Mouse (Mus musculus) heart, adult 2 months (tissue): ENCODE results near the gene Lpin2.

Experiments
- CTCF ChIP-seq: fragments of 200-600 bp; IDR thresholded peaks from 2 replicates; pipeline ENCODE4 v1.8.1; 2022; ENCODE audit warnings: antibody characterized with exemption, mild to moderate bottlenecking, moderate library complexity
- POLR2A ChIP-seq: fragments of 200-500 bp; IDR thresholded peaks from 2 replicates; pipeline ENCODE4 v1.6.1; 2011; ENCODE audit warnings: mild to moderate bottlenecking, low read depth, low read length, control low read depth; ENCODE audit not compliant: insufficient read depth

DNA sequence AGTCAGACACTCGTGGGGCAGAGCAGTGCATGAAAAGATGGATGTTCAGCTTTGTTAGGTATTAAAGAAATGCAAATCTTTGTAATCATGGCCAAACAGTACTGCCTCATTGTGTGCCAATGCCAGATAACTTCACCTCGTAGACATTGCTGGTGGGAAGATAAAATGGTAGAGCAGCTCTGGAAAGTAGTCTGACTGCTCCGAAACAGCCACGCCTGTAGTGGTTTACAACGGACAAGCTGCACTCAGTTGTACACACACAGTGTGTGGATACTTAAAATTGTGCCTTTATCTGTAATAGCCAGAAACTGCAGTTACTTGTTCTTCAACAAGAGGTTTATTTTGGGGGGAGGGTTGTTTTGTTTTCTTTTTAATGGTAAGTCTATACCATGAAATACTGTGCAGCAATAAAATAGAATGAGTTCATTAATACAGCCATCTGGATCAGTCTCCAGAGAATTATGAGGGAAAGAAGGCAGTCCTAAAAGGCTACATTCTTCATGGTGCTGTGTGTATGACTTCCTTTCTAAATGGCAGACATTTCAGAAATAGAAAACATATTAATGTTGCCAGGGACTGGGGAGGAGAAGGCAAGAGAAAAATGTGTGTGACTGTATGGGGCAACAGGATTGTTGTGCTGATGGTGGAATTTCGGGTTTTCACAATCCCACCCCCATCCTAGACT is 29.7 kb downstream of the Lpin2 start:
- TF ChIP-seq POLR2A (no peak), CTCF (no peak)
